Mouse (Mus musculus) right cerebral cortex, adult 18-20 months (tissue): ENCODE data around the gene Stambpl1.

ENCODE experiments used
- DNase-seq: peaks from one replicate; pipeline ENCODE4 v3.0.0; 2022; ENCODE audit warnings: mixed read lengths

Stambpl1 gene

GRCm38 (mm10) chr19:34241247-34241915, 49.4 kb downstream of the Stambpl1 start:
- DNase-seq, result no peak

- DNase-seq, result no peak
Observed at GRCm38 (mm10) chr19:34242925-34243324, 50.9 kb downstream of the Stambpl1 start.

GRCm38 (mm10) chr19:34244056-34244455, 52.0 kb downstream of the Stambpl1 start:
- peak; percentile 25 for DNase-seq

- no peak for DNase-seq
Observed at GRCm38 (mm10) chr19:34248558-34248957, 56.5 kb downstream of the Stambpl1 start.

GRCm38 (mm10) chr19:34250621-34251020, 58.6 kb downstream of the Stambpl1 start:
- no peak for DNase-seq

- no peak for DNase-seq
Observed at GRCm38 (mm10) chr19:34251900-34252299, 59.9 kb downstream of the Stambpl1 start.

GRCm38 (mm10) chr19:34252450-34252849, 60.4 kb downstream of the Stambpl1 start:
- DNase-seq, result no peak

- no peak for DNase-seq
Observed at GRCm38 (mm10) chr19:34254101-34254879, 62.3 kb downstream of the Stambpl1 start.

GRCm38 (mm10) chr19:34254880-34255681, 63.1 kb downstream of the Stambpl1 start, which contains the start of gene Acta2:
TSS of gene Acta2 (minus strand) at chr19:34255590.
- no peak for DNase-seq

- DNase-seq, result no peak
Observed at GRCm38 (mm10) chr19:34256149-34256548, 64.1 kb downstream of the Stambpl1 start.

- no peak for DNase-seq
Observed at GRCm38 (mm10) chr19:34256936-34257335, 64.9 kb downstream of the Stambpl1 start.

- no peak for DNase-seq
Observed at GRCm38 (mm10) chr19:34262273-34262974, 70.4 kb downstream of the Stambpl1 start.

GRCm38 (mm10) chr19:34265604-34266193, 73.7 kb downstream of the Stambpl1 start:
- no peak for DNase-seq

- DNase-seq, result no peak
Observed at GRCm38 (mm10) chr19:34268991-34269390, 77.0 kb downstream of the Stambpl1 start.

- DNase-seq, result no peak
Observed at GRCm38 (mm10) chr19:34270106-34270726, 78.2 kb downstream of the Stambpl1 start.

- no peak for DNase-seq
Observed at GRCm38 (mm10) chr19:34270824-34271464, 78.9 kb downstream of the Stambpl1 start.

GRCm38 (mm10) chr19:34273073-34273472, 81.0 kb downstream of the Stambpl1 start:
- no peak for DNase-seq

- DNase-seq, result no peak
Observed at GRCm38 (mm10) chr19:34278078-34278477, 86.0 kb downstream of the Stambpl1 start.

- no peak for DNase-seq
Observed at GRCm38 (mm10) chr19:34283614-34284013, 91.6 kb downstream of the Stambpl1 start.

- DNase-seq, result no peak
Observed at GRCm38 (mm10) chr19:34284383-34284782, 92.4 kb downstream of the Stambpl1 start.

- DNase-seq, result no peak
Observed at GRCm38 (mm10) chr19:34284826-34285225, 92.8 kb downstream of the Stambpl1 start.
